7 mouse cellular contexts compared by ENCODE assay signal in the genomic region with DNA sequence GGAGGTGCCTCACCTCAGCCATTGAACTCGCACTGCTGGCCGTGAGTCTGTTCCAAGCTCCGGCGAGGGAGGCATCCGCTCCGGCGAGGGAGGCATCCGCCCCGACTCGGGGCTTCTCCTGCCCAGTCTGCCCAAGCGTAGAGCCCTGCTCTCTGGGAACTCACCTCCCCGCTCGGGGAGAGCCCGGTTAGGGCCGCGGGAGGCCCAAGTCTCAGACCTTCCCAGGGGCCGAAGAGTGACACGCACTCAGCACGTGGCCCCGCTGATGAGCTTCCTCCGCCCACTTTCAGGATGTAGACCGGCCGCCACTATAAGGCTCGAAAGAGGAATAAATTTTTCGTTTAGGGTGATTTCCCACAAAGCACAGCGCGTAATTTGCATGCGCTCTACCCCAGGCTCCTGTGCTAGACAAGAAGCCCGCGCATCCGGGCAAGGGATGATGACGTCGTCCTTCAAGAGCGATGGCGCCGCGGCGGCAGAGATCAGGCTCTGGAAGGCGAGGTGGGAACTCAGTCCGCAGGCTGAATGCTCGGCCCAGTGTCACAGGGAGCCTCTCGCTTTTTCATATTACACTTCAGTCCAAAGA. TPM values are rescaled to one million over a fixed set of nuclear protein-coding genes. Genes with fewer than 3 reads are reported as not detected.
DNase-seq lines count a peak whose midpoint lies in the region; ATAC-seq lines count a peak whose summit lies in the region.

A gene (minus strand): TSS at position 246 of the 586 bp plus-strand sequence.
A gene (plus strand): TSS at position 355 of the 586 bp plus-strand sequence.

- no peaks in the 10 kb centered on the region for H3K27me3 ChIP-seq in embryonic facial prominence, embryonic 11.5 days (ENCODE audit: control insufficient read depth, insufficient read depth, low read length)
- no peaks in the 10 kb centered on the region for H3K27me3 ChIP-seq in limb, embryonic 10.5 days (ENCODE audit: low read depth, poor library complexity, severe bottlenecking)
- no peaks in the 10 kb centered on the region for H3K27me3 ChIP-seq in midbrain, embryonic 13.5 days

- H3K9ac ChIP-seq in embryonic facial prominence, embryonic 11.5 days (replicated peaks; ENCODE audit: low read length), result peak within 1 kb of the TSS; percentile 72
- H3K9ac ChIP-seq in midbrain, embryonic 13.5 days (replicated peaks), result peak within 1 kb of the TSS; percentile 70

- H3K27ac ChIP-seq in embryonic facial prominence, embryonic 11.5 days (replicated peaks; ENCODE audit: low read depth, low read length), result peak within 1 kb of the TSS; percentile 70
- peak within 1 kb of the TSS; percentile 87 for H3K27ac ChIP-seq in limb, embryonic 10.5 days
- H3K27ac ChIP-seq in midbrain, embryonic 13.5 days, result peak within 1 kb of the TSS; percentile 88

- peak; percentile 100 for ATAC-seq in embryonic facial prominence, embryonic 11.5 days (replicated peaks; ENCODE audit: insufficient number of reproducible peaks, low FRiP score, low TSS enrichment, low read depth)
- ATAC-seq in granulocyte monocyte progenitor cell, adult 5-6 weeks (replicated peaks; ENCODE audit: poor library complexity, severe bottlenecking), result peak; percentile 95
- ATAC-seq in midbrain, embryonic 13.5 days, result peak; percentile 99

- no peaks in the 10 kb centered on the region for H3K9me3 ChIP-seq in embryonic facial prominence, embryonic 11.5 days (replicated peaks; ENCODE audit: control insufficient read depth, low read length)
- no peaks in the 10 kb centered on the region for H3K9me3 ChIP-seq in limb, embryonic 10.5 days (replicated peaks)
- no peaks in the 10 kb centered on the region for H3K9me3 ChIP-seq in midbrain, embryonic 13.5 days

- H3K36me3 ChIP-seq in embryonic facial prominence, embryonic 11.5 days (replicated peaks; ENCODE audit: control insufficient read depth, insufficient read depth, low read depth, low read length), result no peaks in the 10 kb centered on the region
- H3K36me3 ChIP-seq in limb, embryonic 10.5 days, result peaks cover 26% of the 10 kb centered on the region
- peaks cover 9% of the 10 kb centered on the region for H3K36me3 ChIP-seq in midbrain, embryonic 13.5 days

- H3K4me3 ChIP-seq in embryonic facial prominence, embryonic 11.5 days (ENCODE audit: low read depth, low read length), result peak within 1 kb of the TSS; percentile 47
- peak within 1 kb of the TSS; percentile 61 for H3K4me3 ChIP-seq in limb, embryonic 10.5 days
- H3K4me3 ChIP-seq in midbrain, embryonic 13.5 days (replicated peaks), result peak within 1 kb of the TSS; percentile 55

- no peaks in the 10 kb centered on the region for H3K4me1 ChIP-seq in embryonic facial prominence, embryonic 11.5 days (ENCODE audit: control insufficient read depth, insufficient read depth, low read length)
- peaks cover 4% of the 10 kb centered on the region; the same call in 1 of the 2 replicates for H3K4me1 ChIP-seq in limb, embryonic 10.5 days
- peaks cover 4% of the 10 kb centered on the region for H3K4me1 ChIP-seq in midbrain, embryonic 13.5 days (replicated peaks)

- WGBS in embryonic facial prominence, embryonic 11.5 days, result under 1% methylated on average over 42 of the region's 42 CpGs
- WGBS in limb, embryonic 10.5 days, result under 1% methylated on average over 42 of the region's 42 CpGs
- WGBS in midbrain, embryonic 13.5 days, result under 1% methylated on average over 42 of the region's 42 CpGs

- H3K4me2 ChIP-seq in embryonic facial prominence, embryonic 11.5 days (ENCODE audit: low read depth, low read length), result peak within 1 kb of the TSS; percentile 47
- peak within 1 kb of the TSS; percentile 61 for H3K4me2 ChIP-seq in midbrain, embryonic 13.5 days (replicated peaks)

- DNase-seq in adrenal gland, postnatal 14 days, result peak; percentile 97
- DNase-seq in embryonic facial prominence, embryonic 11.5 days (ENCODE audit: low spot score), result peak; percentile 98
- DNase-seq in kidney, adult 11 months, result peak; percentile 98
- DNase-seq in limb, embryonic 10.5 days (ENCODE audit: low spot score), result peak; percentile 96
- DNase-seq in spleen, adult 12 weeks (ENCODE audit: low spot score), result peak; percentile 79

RNA-seq across cellular contexts. Expression of the first gene that starts in this region (rescaled TPM):
- total RNA-seq in adrenal gland, postnatal 14 days (2021), result not detected in 2 replicates
- polyA plus RNA-seq in embryonic facial prominence, embryonic 11.5 days (2014; fragmentation: Nextera tagmentation; extraction: Ambion mirVana), result not detected in 2 replicates
- not detected in 2 replicates for total RNA-seq in granulocyte monocyte progenitor cell, adult 5-6 weeks (2014; fragmentation: Nextera tagmentation)
- not detected in 2 replicates for total RNA-seq in granulocyte monocyte progenitor cell, adult 5-6 weeks (2017)
- polyA plus RNA-seq in limb, embryonic 10.5 days (2016; fragmentation: Nextera tagmentation; extraction: Ambion mirVana), result not detected in 2 replicates
- polyA plus RNA-seq in midbrain, embryonic 13.5 days (2015; fragmentation: Nextera tagmentation; extraction: Ambion mirVana), result 0.11 TPM in 1 of 2 replicates, not detected in the other

RNA-seq across cellular contexts. Expression of the second gene that starts in this region (rescaled TPM):
- total RNA-seq in adrenal gland, postnatal 14 days (2021), result 29.2 and 37.8 TPM in 2 replicates
- polyA plus RNA-seq in embryonic facial prominence, embryonic 11.5 days (2014; fragmentation: Nextera tagmentation; extraction: Ambion mirVana), result 70.0 and 75.8 TPM in 2 replicates
- 61.2 and 110 TPM in 2 replicates for total RNA-seq in granulocyte monocyte progenitor cell, adult 5-6 weeks (2014; fragmentation: Nextera tagmentation)
- 85.2 and 92.3 TPM in 2 replicates for total RNA-seq in granulocyte monocyte progenitor cell, adult 5-6 weeks (2017)
- polyA plus RNA-seq in limb, embryonic 10.5 days (2016; fragmentation: Nextera tagmentation; extraction: Ambion mirVana), result 63.3 and 77.2 TPM in 2 replicates
- 48.4 and 50.6 TPM in 2 replicates for polyA plus RNA-seq in midbrain, embryonic 13.5 days (2015; fragmentation: Nextera tagmentation; extraction: Ambion mirVana)

Comparison
In these comparisons a context has a peak if more than half of its experiments do, and no peak if none do; other contexts are left out.
1. Peak in every context shown above with its lines: DNase-seq, ATAC-seq, H3K4me3 ChIP-seq and H3K27ac ChIP-seq.